Mouse (Mus musculus) small intestine, adult 2 months (tissue): Measurements from ENCODE around the gene Kcnmb1.

Source experiments
- CTCF ChIP-seq: fragments of 200-500 bp; IDR thresholded peaks from 2 replicates; pipeline ENCODE4 v1.5.1; 2012; ENCODE audit warnings: low read depth, mild to moderate bottlenecking, control low read depth, inconsistent platforms, low read length, moderate library complexity, mixed read lengths; ENCODE audit not compliant: insufficient replicate concordance, insufficient read length; ENCODE audit errors: extremely low read depth
- POLR2A ChIP-seq: fragments of 200-500 bp; IDR thresholded peaks from 2 replicates; pipeline ENCODE4 v1.6.1; 2012; ENCODE audit warnings: low read depth, mild to moderate bottlenecking, control low read depth, inconsistent platforms, low read length, moderate library complexity

DNA sequence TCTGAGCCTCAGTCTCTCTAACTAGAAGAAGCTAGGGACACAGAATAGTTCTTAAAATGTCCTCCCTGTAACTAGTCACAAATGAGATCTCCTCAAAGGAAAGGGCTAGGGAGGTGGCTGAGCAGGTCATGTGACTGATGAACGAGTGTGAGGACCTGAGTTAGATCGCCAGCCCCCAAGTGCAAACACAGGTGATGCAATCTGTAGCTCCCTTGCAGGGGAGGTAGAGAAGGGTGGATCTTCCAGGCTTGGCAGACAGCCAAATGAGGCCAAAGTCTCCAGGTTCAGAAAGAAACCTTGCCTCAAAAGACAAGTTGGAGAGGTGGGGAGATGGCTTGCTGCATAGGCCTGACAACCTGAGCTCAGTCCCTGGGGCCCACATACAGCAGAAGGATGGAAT, 36.3 kb upstream of the Kcnmb1 start:
- no peak for TF ChIP-seq CTCF
- no peak for TF ChIP-seq POLR2A
